Mouse (Mus musculus) brain, embryonic 14.5 days (tissue): Measurements from ENCODE around the gene Ush2a.

Experiments
- CTCF ChIP-seq: fragments of 200-500 bp; IDR thresholded peaks from 2 replicates; pipeline ENCODE4 v1.5.1; 2012; ENCODE audit warnings: inconsistent platforms, mild to moderate bottlenecking, moderate library complexity, borderline replicate concordance; ENCODE audit not compliant: insufficient read depth, insufficient read length; ENCODE audit errors: extremely low read depth
- POLR2A ChIP-seq: fragments of 200-500 bp; IDR thresholded peaks from 2 replicates; pipeline ENCODE4 v1.6.1; 2012; ENCODE audit warnings: mild to moderate bottlenecking, inconsistent platforms, borderline replicate concordance; ENCODE audit not compliant: poor library complexity, insufficient read depth, insufficient read length, severe bottlenecking; ENCODE audit errors: extremely low read depth

DNA sequence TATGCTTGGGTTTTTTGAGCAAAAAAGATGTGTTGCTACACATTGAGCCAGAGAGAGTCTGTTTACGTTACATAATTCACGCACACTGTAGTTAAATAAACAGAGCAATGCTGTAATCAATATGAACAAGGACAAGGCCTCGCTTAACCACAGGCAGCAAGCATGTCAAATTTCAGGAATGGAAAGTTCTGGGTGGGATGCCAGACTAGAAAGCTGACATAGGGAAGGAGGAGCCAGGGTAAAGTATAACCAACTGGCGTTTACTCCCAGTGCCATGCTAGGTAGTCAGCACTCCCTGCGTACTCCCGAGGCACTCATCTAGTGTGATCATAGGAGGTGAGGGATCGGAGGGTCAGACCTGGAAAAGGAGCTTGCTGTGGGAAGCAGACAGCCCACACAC is 553.2 kb downstream of the Ush2a start:
- TF ChIP-seq POLR2A: no peak
- no peak for TF ChIP-seq CTCF
